Comparison of ENCODE assay signal across 27 mouse cellular contexts in the genomic region with DNA sequence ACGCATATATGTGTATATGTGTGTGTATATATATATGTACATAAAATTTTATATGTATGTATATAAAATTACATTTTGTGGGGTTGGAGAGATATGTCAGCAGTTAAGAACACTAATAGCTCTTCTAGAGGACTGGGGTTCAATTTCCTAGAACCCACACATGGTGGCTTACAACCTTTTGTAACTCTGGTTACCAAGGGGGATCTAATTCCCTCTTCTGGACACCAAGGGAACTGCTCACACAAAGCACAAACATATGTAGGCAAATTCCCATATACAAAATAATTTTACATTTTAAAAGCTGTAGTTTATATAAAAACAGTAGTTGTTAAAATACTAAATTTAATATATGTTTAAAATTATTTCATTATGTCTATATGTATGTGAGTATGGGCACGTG. TPM values are rescaled to one million over a fixed set of nuclear protein-coding genes. Genes with fewer than 3 reads are reported as not detected.
A peak's percentile ranks its signal among the peaks of the same experiment; 100 is the strongest.
DNase-seq lines count a peak whose midpoint lies in the region; ATAC-seq and TF ChIP-seq lines count a peak whose summit lies in the region.
"Had no signal": no experiment of that assay in that cellular context is flagged by ENCODE, and none has a peak within 500 bp of the region (broad histone marks: within the 10 kb centered on the region; RNA-seq: fewer than 3 reads in every experiment).

No protein-coding gene starts in this region.

- WGBS in stomach, postnatal 0 days = 91% methylated on average over 2 of the region's 2 CpGs

- no peaks in the 10 kb centered on the region for H3K79me2 ChIP-seq in MEL (ENCODE audit: control insufficient read depth, insufficient read depth, low read length, poor library complexity)

- H3K9ac ChIP-seq in MEL (ENCODE audit: control insufficient read depth, low read depth, low read length, poor library complexity, severe bottlenecking) = no peak overlapping the region
- H3K9ac ChIP-seq in stomach, postnatal 0 days (ENCODE audit: low read length) = no peak overlapping the region
- H3K9ac ChIP-seq: heart, embryonic 15.5 days; liver, embryonic 15.5 days; midbrain, embryonic 13.5 days; neural tube, embryonic 15.5 days had no signal

- no peak overlapping the region for H3K4me3 ChIP-seq in layer of hippocampus, adult 2 months
- H3K4me3 ChIP-seq in MEL (ENCODE audit: control insufficient read depth in 1 of 2, insufficient read depth in 1 of 2, low read depth in 2 of 2, low read length in 2 of 2) = no peak overlapping the region
- no peak overlapping the region for H3K4me3 ChIP-seq in stomach, postnatal 0 days (ENCODE audit: low read depth, low read length)
- H3K4me3 ChIP-seq: erythroblast, embryonic 14.5 days; heart, embryonic 15.5 days; liver, embryonic 15.5 days; midbrain, embryonic 13.5 days; neural tube, embryonic 15.5 days had no signal

- no peak for ATAC-seq in stomach, postnatal 0 days (ENCODE audit: low FRiP score, low TSS enrichment)
- ATAC-seq in cerebellum, adult (ENCODE audit: insufficient number of reproducible peaks, low FRiP score, low TSS enrichment) = no peak
- ATAC-seq: activated CD4-positive, CD25-positive, alpha-beta regulatory T cell, adult 4 months; forebrain, embryonic 16.5 days; hindbrain, embryonic 16.5 days; lung, postnatal 0 days; midbrain, embryonic 13.5 days had no signal

- peaks cover 0 to 13% of the 10 kb centered on the region in 2 experiments; a peak in 3 of 4 replicates for H3K4me1 ChIP-seq in MEL (ENCODE audit: control insufficient read depth in 1 of 2, insufficient read depth in 2 of 2, low read length in 2 of 2)
- H3K4me1 ChIP-seq in stomach, postnatal 0 days (replicated peaks; ENCODE audit: control insufficient read depth, insufficient read depth) = no peaks in the 10 kb centered on the region
- H3K4me1 ChIP-seq: heart, embryonic 15.5 days; neural tube, embryonic 15.5 days had no signal

- no peak overlapping the region for H3K27ac ChIP-seq in layer of hippocampus, adult 2 months
- no peak overlapping the region for H3K27ac ChIP-seq in MEL (ENCODE audit: control insufficient read depth, low read depth, low read length)
- no peak overlapping the region for H3K27ac ChIP-seq in stomach, postnatal 0 days (replicated peaks)
- H3K27ac ChIP-seq: heart, embryonic 15.5 days; kidney, postnatal 0 days; liver, embryonic 15.5 days; midbrain, embryonic 13.5 days; neural tube, embryonic 15.5 days had no signal

- no peaks in the 10 kb centered on the region for H3K9me3 ChIP-seq in MEL (replicated peaks; ENCODE audit: insufficient read depth, low read length)
- H3K9me3 ChIP-seq in stomach, postnatal 0 days (ENCODE audit: control insufficient read depth, low read length) = no peaks in the 10 kb centered on the region
- H3K9me3 ChIP-seq: heart, embryonic 15.5 days; liver, embryonic 15.5 days; midbrain, embryonic 13.5 days; neural tube, embryonic 15.5 days had no signal

- DNase-seq in layer of hippocampus, adult 2 months (ENCODE audit: low spot score in 2 of 2) = no peak
- DNase-seq in layer of hippocampus, postnatal 25 days (ENCODE audit: extremely low spot score in 1 of 2, low spot score in 1 of 2) = no peak
- DNase-seq in 416B (ENCODE audit: low read depth) (peak; percentile 61), MEL (ENCODE audit: low read depth, low spot score) (peak; percentile 46)
- DNase-seq in stomach, postnatal 0 days (ENCODE audit: low spot score) = no peak
- DNase-seq in left cerebral cortex, adult 11 months (ENCODE audit: low spot score) = no peak
- DNase-seq: adrenal gland, postnatal 10 days; cerebellum, adult 18-20 months; cerebellum, postnatal 10 days; kidney, adult 8-10 months; kidney, postnatal 4 days; liver; lung, postnatal 4 days; right cerebral cortex, adult 18-20 months; spleen, adult 18-20 months; thymus, postnatal 4 days had no signal

- TF ChIP-seq EP300 in MEL (IDR thresholded peaks at IDR 0.05; ENCODE audit: low read depth in 1 of 2, low read length in 2 of 2) = no peak
- no peak for TF ChIP-seq EP300 in stomach, postnatal 0 days (optimal IDR thresholded peaks at IDR 0.05)

- TF ChIP-seq POLR2A in MEL (IDR thresholded peaks at IDR 0.05; ENCODE audit: control insufficient read depth in 1 of 2, insufficient read depth in 1 of 2, low read depth in 1 of 2, low read length in 2 of 2, poor library complexity in 1 of 2) = no peak

- peaks cover 2 to 14% of the 10 kb centered on the region in 2 experiments; a peak in 3 of 4 replicates for H3K36me3 ChIP-seq in MEL (ENCODE audit: control insufficient read depth in 1 of 2, insufficient read depth in 2 of 2, low read length in 2 of 2)
- no peaks in the 10 kb centered on the region for H3K36me3 ChIP-seq in stomach, postnatal 0 days (ENCODE audit: control insufficient read depth, insufficient read depth, low read length)
- H3K36me3 ChIP-seq: heart, embryonic 15.5 days; liver, embryonic 15.5 days; midbrain, embryonic 13.5 days had no signal

- no peak overlapping the region for H3K4me2 ChIP-seq in stomach, postnatal 0 days (replicated peaks; ENCODE audit: low read depth)
- H3K4me2 ChIP-seq: heart, embryonic 15.5 days; liver, embryonic 15.5 days; midbrain, embryonic 13.5 days; neural tube, embryonic 15.5 days had no signal

- peak; percentile 34 for TF ChIP-seq CTCF in layer of hippocampus, adult 2 months (conservative IDR thresholded peaks at IDR 0.05)
- peak in 2 of 3 experiments; percentile 21 to 49; a peak in 3 of 6 replicates for TF ChIP-seq CTCF in MEL (IDR thresholded peaks at IDR 0.05 in 2 of 3, conservative IDR thresholded peaks at IDR 0.05 in 1 of 3; ENCODE audit: control insufficient read depth in 1 of 3, insufficient read depth in 1 of 3, low read depth in 2 of 3, low read length in 3 of 3, poor library complexity in 1 of 3, severe bottlenecking in 1 of 3)
- peak; percentile 32 for TF ChIP-seq CTCF in stomach, postnatal 0 days (IDR thresholded peaks at IDR 0.05; ENCODE audit: low read depth)

- TF ChIP-seq RAD21 in MEL (IDR thresholded peaks at IDR 0.05; ENCODE audit: low read depth, low read length) = peak; percentile 40

- no peaks in the 10 kb centered on the region for H3K27me3 ChIP-seq in MEL (ENCODE audit: control insufficient read depth in 1 of 2, insufficient read depth in 2 of 2, low read length in 2 of 2)
- no peaks in the 10 kb centered on the region for H3K27me3 ChIP-seq in stomach, postnatal 0 days (ENCODE audit: control insufficient read depth, insufficient read depth, low read length)
- H3K27me3 ChIP-seq: heart, embryonic 15.5 days; liver, embryonic 15.5 days; midbrain, embryonic 13.5 days; neural tube, embryonic 15.5 days had no signal

TF ChIP-seq in MEL, 35 proteins besides CTCF, POLR2A, EP300 and RAD21:
- no peak for TF ChIP-seq HCFC1 (IDR thresholded peaks at IDR 0.05; ENCODE audit: low read depth, low read length)
- TF ChIP-seq ZC3H11A (IDR thresholded peaks at IDR 0.05; ENCODE audit: low read depth, low read length) = peak; percentile 40; the same call in 1 of the 2 replicates
- TF ChIP-seq ZMIZ1 (IDR thresholded peaks at IDR 0.05; ENCODE audit: low read depth, low read length) = no peak
- TF ChIP-seq SMC3 (IDR thresholded peaks at IDR 0.05; ENCODE audit: low read depth, low read length) = peak; percentile 58

RNA-seq across cellular contexts. Expression of gene Rrm1, which starts 37.4 kb away (rescaled TPM):
- total RNA-seq in layer of hippocampus, adult 2 months (2021) = 10 to 100 TPM; 10.8 to 13.0 TPM
- 10 to 100 TPM; 10.2 to 10.8 TPM for total RNA-seq in layer of hippocampus, postnatal 25 days (2021)
- 147 and 154 TPM in 2 replicates for total RNA-seq in MEL (2012; rRNA removed)
- 100 to 1,000 TPM in 1 of 2 experiments, not detected in 1; 228 TPM for polyA plus RNA-seq in MEL (2012; ENCODE audit: insufficient read depth in 1 of 2, insufficient read length in 2 of 2, low read depth in 1 of 2, low replicate concordance in 2 of 2, missing spikeins in 1 of 2)
- 31.2 and 35.7 TPM in 2 replicates for polyA plus RNA-seq in stomach, postnatal 0 days (2015; fragmentation: Nextera tagmentation; extraction: Ambion mirVana)

Comparison
In these comparisons a context has a peak if more than half of its experiments do, and no peak if none do; other contexts are left out.
1. DNase-seq: peak in 416B (single experiment) and MEL (single experiment); none in layer of hippocampus, adult 2 months (0 of 2), layer of hippocampus, postnatal 25 days (0 of 2), stomach, postnatal 0 days (single experiment) and left cerebral cortex, adult 11 months (single experiment).
2. RNA of gene Rrm1, which starts 37.4 kb away (total RNA-seq): 147 to 154 TPM in MEL; 10.8 to 13.0 TPM in layer of hippocampus, adult 2 months and 10.2 to 10.8 TPM in layer of hippocampus, postnatal 25 days; every median in the first group is over 10 times any median in the second.
3. Peak in every context shown above with its lines, with median percentiles within 50 percentile points of each other: CTCF ChIP-seq.